Mouse (Mus musculus): ENCODE measurements at regions not wholly inside any gene's neighbourhood (a gene's known extent, or its start where the extent isn't known, plus 50 kb on each side); places are given as distances from the start of the nearest gene placed in this dataset.

DNA sequence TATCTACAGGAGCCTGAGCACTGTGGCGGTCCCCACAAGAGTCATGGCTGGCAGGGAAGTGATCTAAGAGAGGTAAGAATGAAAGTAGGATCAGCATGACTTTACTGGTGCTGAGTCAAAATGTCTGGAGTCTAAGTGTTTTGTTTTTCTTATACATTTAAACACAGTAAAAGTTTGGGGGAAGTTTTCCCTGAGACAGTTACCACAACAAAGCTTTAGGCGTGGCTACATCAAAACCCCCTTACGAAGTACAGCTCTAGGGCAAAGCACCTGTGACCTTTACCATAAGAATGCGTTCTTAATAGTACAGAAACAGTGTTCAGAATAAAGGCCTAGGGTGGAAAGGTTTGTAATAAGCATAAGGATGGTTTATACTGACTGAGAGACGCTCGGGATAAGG is 254.4 kb upstream of the Kdm8 start:
- Histone ChIP-seq H3K4me1 (ENCODE audit: control insufficient read depth, insufficient read depth, low read length) (no peaks in the 10 kb centered on the region), H3K9me3 (replicated peaks; ENCODE audit: control insufficient read depth, low read length) (no peaks in the 10 kb centered on the region), H3K9ac (ENCODE audit: low read length) (no peak overlapping the region), H3K4me3 (replicated peaks; ENCODE audit: low read length) (no peak overlapping the region), H3K27me3 (ENCODE audit: control insufficient read depth, insufficient read depth, low read length) (no peaks in the 10 kb centered on the region), H3K4me2 (ENCODE audit: low read depth, low read length) (no peak overlapping the region), H3K36me3 (ENCODE audit: control insufficient read depth, insufficient read depth, low read length) (no peaks in the 10 kb centered on the region), H3K27ac (ENCODE audit: low read length) (no peak overlapping the region)
- WGBS = 82% methylated on average over 6 of the region's 6 CpGs
- no peak for ATAC-seq (ENCODE audit: insufficient read depth, low FRiP score)

DNA sequence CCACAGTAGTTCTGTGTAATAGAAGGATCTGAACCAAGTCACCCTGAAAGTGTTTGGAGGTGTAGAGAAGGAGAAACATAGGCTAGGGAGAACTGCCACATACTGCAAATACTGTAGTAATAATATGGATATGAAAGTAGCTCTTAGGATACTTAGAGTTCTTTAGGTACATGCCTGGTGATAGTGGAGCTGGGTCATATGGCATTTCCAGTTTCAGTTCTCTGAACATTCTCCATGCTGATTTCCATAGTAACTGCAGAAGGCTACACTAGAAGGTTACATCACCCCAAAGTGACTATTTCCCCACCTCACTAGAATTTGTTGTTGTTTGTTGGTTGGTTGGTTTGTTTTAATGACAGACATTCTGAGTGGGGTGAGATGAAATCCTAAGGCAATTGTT is 253.2 kb upstream of the Kdm8 start:
- no peak for ATAC-seq (ENCODE audit: insufficient read depth, low FRiP score)
- Histone ChIP-seq H3K36me3 (ENCODE audit: control insufficient read depth, insufficient read depth, low read length) (no peaks in the 10 kb centered on the region), H3K9me3 (replicated peaks; ENCODE audit: control insufficient read depth, low read length) (no peaks in the 10 kb centered on the region)

DNA sequence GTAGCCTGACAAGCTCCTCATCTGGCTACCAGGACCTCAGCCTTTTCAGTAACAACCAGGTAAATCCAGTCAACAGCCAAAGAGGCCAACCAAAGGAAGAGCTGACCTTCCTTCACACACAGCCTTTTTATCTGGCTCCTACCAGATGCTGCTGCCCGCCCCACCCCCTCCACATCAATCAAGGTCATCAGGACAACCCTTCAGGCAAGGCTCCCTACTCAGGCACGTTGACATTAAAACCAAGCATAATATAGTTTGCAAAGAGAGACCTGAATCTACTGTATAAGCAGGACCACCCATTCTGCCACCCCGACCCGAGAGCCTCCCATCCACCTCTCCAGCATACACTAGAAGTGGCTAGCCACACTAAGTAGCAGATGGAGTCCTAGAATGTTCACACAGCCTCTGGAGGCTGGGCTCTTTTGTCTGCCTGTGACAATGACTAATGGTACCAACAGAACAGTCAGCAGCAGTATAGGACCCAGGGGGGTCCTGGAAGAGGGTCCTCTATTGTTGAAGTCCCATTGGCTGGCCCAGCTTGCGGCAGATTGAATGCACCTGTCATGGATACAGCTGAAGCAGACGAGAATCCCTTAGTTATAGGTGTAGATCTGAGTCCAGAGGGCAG is 233.0 kb upstream of the Kdm8 start:
- Histone ChIP-seq H3K4me3 (replicated peaks; ENCODE audit: low read length) (no peak overlapping the region), H3K9me3 (replicated peaks; ENCODE audit: control insufficient read depth, low read length) (no peaks in the 10 kb centered on the region), H3K27ac (ENCODE audit: low read length) (no peak overlapping the region), H3K36me3 (ENCODE audit: control insufficient read depth, insufficient read depth, low read length) (no peaks in the 10 kb centered on the region), H3K27me3 (ENCODE audit: control insufficient read depth, insufficient read depth, low read length) (no peaks in the 10 kb centered on the region), H3K9ac (ENCODE audit: low read length) (no peak overlapping the region), H3K4me2 (ENCODE audit: low read depth, low read length) (no peak overlapping the region), H3K4me1 (ENCODE audit: control insufficient read depth, insufficient read depth, low read length) (no peaks in the 10 kb centered on the region)
- ATAC-seq (ENCODE audit: insufficient read depth, low FRiP score) = no peak
- 63% methylated on average over 6 of the region's 6 CpGs for WGBS

More for the DNA sequence above, 253.2 kb upstream of the Kdm8 start:
- Histone ChIP-seq H3K9ac (ENCODE audit: low read length) (no peak overlapping the region), H3K4me1 (ENCODE audit: control insufficient read depth, insufficient read depth, low read length) (no peaks in the 10 kb centered on the region), H3K4me3 (replicated peaks; ENCODE audit: low read length) (no peak overlapping the region), H3K4me2 (ENCODE audit: low read depth, low read length) (no peak overlapping the region), H3K27me3 (ENCODE audit: control insufficient read depth, insufficient read depth, low read length) (no peaks in the 10 kb centered on the region), H3K27ac (ENCODE audit: low read length) (no peak overlapping the region)

DNA sequence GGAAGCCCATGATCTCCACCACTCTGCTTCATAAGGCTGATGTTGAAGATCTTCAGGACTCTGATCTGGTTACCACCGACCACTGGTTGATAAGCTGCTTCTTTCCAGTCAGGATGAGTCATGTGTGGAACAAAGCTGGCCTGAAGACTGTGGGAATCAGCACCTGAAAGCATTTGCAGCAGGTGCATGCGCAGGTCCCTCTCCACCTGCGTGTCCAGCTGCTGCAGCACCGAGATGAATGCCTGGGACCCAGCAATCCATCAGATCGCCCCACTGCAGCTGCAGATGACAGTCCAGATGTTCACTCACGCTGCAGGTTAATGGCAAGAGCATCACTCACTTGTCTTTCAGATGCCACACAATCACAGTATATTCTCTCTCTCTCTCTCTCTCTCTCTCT is 230.4 kb upstream of the Kdm8 start:
- Histone ChIP-seq H3K4me1 (ENCODE audit: control insufficient read depth, insufficient read depth, low read length) (no peaks in the 10 kb centered on the region), H3K4me3 (replicated peaks; ENCODE audit: low read length) (no peak overlapping the region), H3K9ac (ENCODE audit: low read length) (no peak overlapping the region), H3K27me3 (ENCODE audit: control insufficient read depth, insufficient read depth, low read length) (no peaks in the 10 kb centered on the region), H3K36me3 (ENCODE audit: control insufficient read depth, insufficient read depth, low read length) (no peaks in the 10 kb centered on the region), H3K9me3 (replicated peaks; ENCODE audit: control insufficient read depth, low read length) (no peaks in the 10 kb centered on the region), H3K27ac (ENCODE audit: low read length) (no peak overlapping the region), H3K4me2 (ENCODE audit: low read depth, low read length) (no peak overlapping the region)
- no peak for ATAC-seq (ENCODE audit: insufficient read depth, low FRiP score)
- WGBS = 57% methylated on average over 6 of the region's 6 CpGs

DNA sequence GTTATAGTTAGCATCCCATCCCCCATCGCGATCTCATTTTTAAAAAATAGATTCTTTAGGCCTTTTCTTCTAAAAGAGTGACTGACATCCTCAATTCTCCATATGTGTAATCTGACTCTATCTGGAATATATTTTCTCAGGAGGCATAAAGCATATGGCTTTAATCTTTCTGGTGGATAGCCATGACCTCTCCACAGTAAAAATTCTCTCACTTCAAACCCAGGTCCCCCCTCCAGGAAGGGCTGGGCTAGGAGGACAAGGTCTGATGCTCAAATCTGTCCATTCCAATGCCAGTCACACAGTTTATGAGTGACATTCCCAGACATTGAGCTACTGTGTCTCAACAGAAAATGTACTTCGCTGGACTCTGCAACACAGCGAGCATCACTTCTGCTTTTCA is 226.8 kb upstream of the Kdm8 start:
- no peak overlapping the region for H3K4me2 ChIP-seq (ENCODE audit: low read depth, low read length)
- WGBS = 95% methylated on average over 4 of the region's 4 CpGs
- no peak overlapping the region for H3K27ac ChIP-seq (ENCODE audit: low read length)
- no peak overlapping the region for H3K9ac ChIP-seq (ENCODE audit: low read length)
- H3K36me3 ChIP-seq (ENCODE audit: control insufficient read depth, insufficient read depth, low read length) = no peaks in the 10 kb centered on the region
- ATAC-seq (ENCODE audit: insufficient read depth, low FRiP score) = no peak
- H3K4me1 ChIP-seq (ENCODE audit: control insufficient read depth, insufficient read depth, low read length) = no peaks in the 10 kb centered on the region
- no peak overlapping the region for H3K4me3 ChIP-seq (replicated peaks; ENCODE audit: low read length)
- H3K9me3 ChIP-seq (replicated peaks; ENCODE audit: control insufficient read depth, low read length) = no peaks in the 10 kb centered on the region
- no peaks in the 10 kb centered on the region for H3K27me3 ChIP-seq (ENCODE audit: control insufficient read depth, insufficient read depth, low read length)

DNA sequence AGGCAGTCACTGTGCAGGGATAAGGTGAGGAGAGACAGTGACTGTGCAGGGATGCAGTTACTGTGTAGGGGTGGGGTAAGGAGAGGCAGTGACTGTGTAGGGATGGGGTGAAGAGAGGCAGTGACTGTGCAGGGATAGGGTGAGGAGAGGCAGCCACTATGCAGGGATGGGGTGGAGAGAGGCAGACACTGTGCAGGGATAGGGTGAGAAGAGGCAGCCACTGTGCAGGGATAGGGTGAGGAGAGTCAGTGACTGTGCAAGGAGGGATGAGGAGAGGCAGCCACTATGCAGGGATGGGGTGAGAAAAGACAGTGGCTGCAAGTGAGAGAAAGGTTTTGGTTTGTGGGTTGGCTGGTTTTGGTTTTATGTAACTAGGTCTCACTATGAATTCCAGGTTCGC is 221.8 kb upstream of the Kdm8 start:
- WGBS = 88% methylated on average over 1 of the region's 1 CpGs
- no peaks in the 10 kb centered on the region for H3K27me3 ChIP-seq (ENCODE audit: control insufficient read depth, insufficient read depth, low read length)
- no peaks in the 10 kb centered on the region for H3K36me3 ChIP-seq (ENCODE audit: control insufficient read depth, insufficient read depth, low read length)
- H3K9me3 ChIP-seq (replicated peaks; ENCODE audit: control insufficient read depth, low read length) = no peaks in the 10 kb centered on the region
- no peak overlapping the region for H3K4me3 ChIP-seq (replicated peaks; ENCODE audit: low read length)
- no peak for ATAC-seq (ENCODE audit: insufficient read depth, low FRiP score)
- H3K9ac ChIP-seq (ENCODE audit: low read length) = no peak overlapping the region
- no peaks in the 10 kb centered on the region for H3K4me1 ChIP-seq (ENCODE audit: control insufficient read depth, insufficient read depth, low read length)
- H3K4me2 ChIP-seq (ENCODE audit: low read depth, low read length) = no peak overlapping the region
- no peak overlapping the region for H3K27ac ChIP-seq (ENCODE audit: low read length)

DNA sequence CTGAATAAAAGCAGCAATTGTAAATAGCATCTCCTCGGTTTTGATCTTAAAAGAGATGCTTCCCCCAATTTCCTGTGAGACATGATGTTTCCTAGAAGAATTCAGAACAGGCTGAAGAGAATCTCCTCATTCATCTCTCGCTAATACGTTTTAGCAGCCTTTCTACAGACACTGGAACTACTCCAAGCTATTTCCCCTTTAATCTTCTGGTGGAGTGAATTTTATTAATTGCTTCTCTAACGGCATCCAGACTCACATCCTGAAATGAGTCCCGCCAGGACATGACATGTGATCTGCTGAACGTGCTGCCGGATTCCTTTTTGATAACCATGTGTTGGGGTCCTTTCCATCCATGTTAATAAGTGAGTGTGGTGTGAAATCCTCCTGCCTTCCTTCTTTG is 209.6 kb upstream of the Kdm8 start:
- no peak for ATAC-seq (ENCODE audit: insufficient read depth, low FRiP score)
- Histone ChIP-seq H3K4me3 (replicated peaks; ENCODE audit: low read length) (no peak overlapping the region), H3K4me2 (ENCODE audit: low read depth, low read length) (no peak overlapping the region), H3K27me3 (ENCODE audit: control insufficient read depth, insufficient read depth, low read length) (no peaks in the 10 kb centered on the region), H3K27ac (ENCODE audit: low read length) (no peak overlapping the region), H3K4me1 (ENCODE audit: control insufficient read depth, insufficient read depth, low read length) (no peaks in the 10 kb centered on the region), H3K9me3 (replicated peaks; ENCODE audit: control insufficient read depth, low read length) (no peaks in the 10 kb centered on the region), H3K36me3 (ENCODE audit: control insufficient read depth, insufficient read depth, low read length) (no peaks in the 10 kb centered on the region), H3K9ac (ENCODE audit: low read length) (no peak overlapping the region)
- 43% methylated on average over 7 of the region's 7 CpGs for WGBS

DNA sequence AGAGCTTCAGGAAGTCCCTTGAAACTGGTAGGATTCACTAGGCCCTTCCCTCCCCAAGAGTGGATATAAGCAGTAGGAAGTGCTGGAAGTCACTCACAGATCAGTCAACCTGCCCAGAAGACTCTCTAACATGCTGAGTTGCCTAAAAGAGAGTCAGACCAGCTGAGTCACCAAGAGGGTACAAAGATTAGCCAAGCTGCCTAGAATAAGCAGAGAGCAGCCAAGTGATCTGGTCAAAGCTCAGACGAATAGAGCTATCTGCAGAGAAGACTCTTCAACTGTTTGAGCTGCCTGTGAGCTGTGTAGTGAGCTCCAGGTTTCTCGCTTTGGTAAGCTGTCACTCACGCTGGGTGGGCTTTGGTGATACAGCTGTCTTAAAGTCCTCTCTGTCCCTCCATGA is 207.4 kb upstream of the Kdm8 start:
- Histone ChIP-seq H3K4me1 (ENCODE audit: control insufficient read depth, insufficient read depth, low read length) (no peaks in the 10 kb centered on the region), H3K9ac (ENCODE audit: low read length) (no peak overlapping the region), H3K36me3 (ENCODE audit: control insufficient read depth, insufficient read depth, low read length) (no peaks in the 10 kb centered on the region), H3K27ac (ENCODE audit: low read length) (no peak overlapping the region), H3K4me2 (ENCODE audit: low read depth, low read length) (no peak overlapping the region), H3K27me3 (ENCODE audit: control insufficient read depth, insufficient read depth, low read length) (no peaks in the 10 kb centered on the region), H3K4me3 (replicated peaks; ENCODE audit: low read length) (no peak overlapping the region), H3K9me3 (replicated peaks; ENCODE audit: control insufficient read depth, low read length) (no peaks in the 10 kb centered on the region)
- WGBS = 76% methylated on average over 3 of the region's 3 CpGs
- ATAC-seq (ENCODE audit: insufficient read depth, low FRiP score) = no peak

DNA sequence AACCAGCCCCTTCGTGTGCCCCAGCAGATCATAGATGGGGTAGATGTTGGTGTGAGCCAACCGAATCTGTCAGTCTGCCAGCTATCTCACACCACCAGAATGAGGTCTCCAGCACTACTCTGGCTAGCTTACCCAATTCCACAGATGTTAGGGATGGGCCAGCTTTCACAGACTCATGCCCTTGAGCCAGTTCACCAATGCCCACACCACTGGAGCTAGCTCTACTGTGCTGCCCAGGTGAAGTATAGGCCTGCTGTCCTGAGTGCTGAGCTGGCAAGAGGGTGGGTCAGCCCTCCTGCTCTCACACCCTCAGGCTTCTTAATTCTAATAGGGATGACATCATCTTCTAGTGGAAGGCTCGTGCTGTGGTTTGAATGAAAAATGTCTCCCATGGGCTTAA is 201.5 kb upstream of the Kdm8 start:
- Histone ChIP-seq H3K27me3 (ENCODE audit: control insufficient read depth, insufficient read depth, low read length) (no peaks in the 10 kb centered on the region), H3K4me1 (ENCODE audit: control insufficient read depth, insufficient read depth, low read length) (no peaks in the 10 kb centered on the region), H3K4me3 (replicated peaks; ENCODE audit: low read length) (no peak overlapping the region), H3K36me3 (ENCODE audit: control insufficient read depth, insufficient read depth, low read length) (no peaks in the 10 kb centered on the region), H3K27ac (ENCODE audit: low read length) (no peak overlapping the region), H3K9ac (ENCODE audit: low read length) (no peak overlapping the region), H3K4me2 (ENCODE audit: low read depth, low read length) (no peak overlapping the region), H3K9me3 (replicated peaks; ENCODE audit: control insufficient read depth, low read length) (no peaks in the 10 kb centered on the region)
- ATAC-seq (ENCODE audit: insufficient read depth, low FRiP score) = no peak
- WGBS = 68% methylated on average over 3 of the region's 3 CpGs

DNA sequence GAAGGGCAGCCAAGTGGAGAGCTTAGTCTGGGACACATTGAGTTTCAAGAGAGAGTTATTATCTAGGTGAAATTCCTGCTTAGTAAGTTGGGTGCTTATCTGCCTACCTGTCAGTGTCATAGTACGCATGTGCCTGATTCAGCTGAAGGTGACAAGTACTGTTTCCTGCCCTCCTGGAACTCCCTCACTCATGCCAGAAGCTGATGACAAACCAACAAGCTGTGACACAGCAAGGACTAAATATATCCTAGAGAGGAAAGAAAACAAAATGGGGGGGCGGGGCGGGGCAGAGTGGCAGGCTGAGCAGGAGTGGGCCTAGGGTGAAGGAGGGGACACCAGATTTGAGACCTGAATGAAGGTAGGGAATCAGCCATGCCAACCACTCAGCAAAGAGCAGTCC is 196.1 kb upstream of the Kdm8 start:
- no peaks in the 10 kb centered on the region for H3K4me1 ChIP-seq (ENCODE audit: control insufficient read depth, insufficient read depth, low read length)
- no peak overlapping the region for H3K27ac ChIP-seq (ENCODE audit: low read length)
- H3K9me3 ChIP-seq (replicated peaks; ENCODE audit: control insufficient read depth, low read length) = no peaks in the 10 kb centered on the region
- no peak overlapping the region for H3K4me2 ChIP-seq (ENCODE audit: low read depth, low read length)
- 90% methylated on average over 3 of the region's 3 CpGs for WGBS
- no peaks in the 10 kb centered on the region for H3K36me3 ChIP-seq (ENCODE audit: control insufficient read depth, insufficient read depth, low read length)
- H3K9ac ChIP-seq (ENCODE audit: low read length) = no peak overlapping the region
- no peak overlapping the region for H3K4me3 ChIP-seq (replicated peaks; ENCODE audit: low read length)
- ATAC-seq (ENCODE audit: insufficient read depth, low FRiP score) = no peak
- H3K27me3 ChIP-seq (ENCODE audit: control insufficient read depth, insufficient read depth, low read length) = no peaks in the 10 kb centered on the region

All from stomach, embryonic 16.5 days (tissue).